Comparison of ENCODE assay signal across 27 mouse cellular contexts in genomic region chr11:114854581-114854980, GRCm38 (mm10). TPM values are rescaled to one million over a fixed set of nuclear protein-coding genes. Genes with fewer than 3 reads are reported as not detected.
DNase-seq lines count a peak whose midpoint lies in the region; ATAC-seq and TF ChIP-seq lines count a peak whose summit lies in the region.
"Had no signal": no experiment of that assay in that cellular context is flagged by ENCODE, and none has a peak within 500 bp of the region (broad histone marks: within the 10 kb centered on the region; RNA-seq: fewer than 3 reads in every experiment).

No protein-coding gene starts in this region.

- H3K9ac ChIP-seq in liver, postnatal 0 days (replicated peaks): no peak overlapping the region
- no peak overlapping the region for H3K9ac ChIP-seq in liver, embryonic 12.5 days
- H3K9ac ChIP-seq: embryonic facial prominence, embryonic 13.5 days; forebrain, embryonic 13.5 days; limb, embryonic 15.5 days; neural tube, embryonic 13.5 days had no signal

- H3K27ac ChIP-seq in kidney, adult 2 months (ENCODE audit: insufficient read depth, low read depth, low read length): peak overlapping the region; percentile 99
- no peak overlapping the region for H3K27ac ChIP-seq in liver, postnatal 0 days (ENCODE audit: low read depth)
- no peak overlapping the region for H3K27ac ChIP-seq in liver, embryonic 12.5 days
- H3K27ac ChIP-seq: embryonic facial prominence, embryonic 13.5 days; forebrain, embryonic 13.5 days; hindbrain, postnatal 0 days; limb, embryonic 15.5 days; neural tube, embryonic 13.5 days had no signal

- peaks cover 21% of the 10 kb centered on the region for H3K4me1 ChIP-seq in kidney, adult 2 months (ENCODE audit: control insufficient read depth, insufficient read depth, low read length)
- H3K4me1 ChIP-seq in liver, postnatal 0 days (ENCODE audit: insufficient read depth): peaks cover 18% of the 10 kb centered on the region
- H3K4me1 ChIP-seq in liver, embryonic 12.5 days: peaks cover 44% of the 10 kb centered on the region

- no peaks in the 10 kb centered on the region; the same call in 1 of the 2 replicates for H3K36me3 ChIP-seq in kidney, adult 2 months (ENCODE audit: control insufficient read depth, insufficient read depth, low read length)
- no peaks in the 10 kb centered on the region for H3K36me3 ChIP-seq in liver, postnatal 0 days (replicated peaks; ENCODE audit: insufficient read depth, low read length)
- no peaks in the 10 kb centered on the region for H3K36me3 ChIP-seq in liver, embryonic 12.5 days
- no peaks in the 10 kb centered on the region for H3K36me3 ChIP-seq in myocyte (ENCODE audit: control insufficient read depth, insufficient read depth)
- H3K36me3 ChIP-seq: neural tube, embryonic 13.5 days had no signal

- peak overlapping the region; percentile 19; the same call in 1 of the 2 replicates for H3K4me3 ChIP-seq in kidney, adult 2 months (ENCODE audit: insufficient read depth, low read depth, low read length)
- H3K4me3 ChIP-seq in liver, postnatal 0 days (ENCODE audit: low read depth, low read length): no peak overlapping the region
- H3K4me3 ChIP-seq in liver, embryonic 12.5 days: no peak overlapping the region
- H3K4me3 ChIP-seq in myocyte: peak overlapping the region; percentile 57
- H3K4me3 ChIP-seq: embryonic facial prominence, embryonic 13.5 days; forebrain, embryonic 13.5 days; limb, embryonic 15.5 days; neural tube, embryonic 13.5 days had no signal

- TF ChIP-seq EP300 in liver, postnatal 0 days (IDR thresholded peaks at IDR 0.05; ENCODE audit: low read depth): no peak

- H3K79me2 ChIP-seq in myocyte (ENCODE audit: control insufficient read depth, insufficient read depth): peaks cover 9% of the 10 kb centered on the region

- H3ac ChIP-seq in myocyte (ENCODE audit: control insufficient read depth, insufficient read length): no peak overlapping the region

- WGBS in kidney, adult 2 months: 19% methylated on average over 6 of the region's 6 CpGs
- 54% methylated on average over 6 of the region's 6 CpGs for WGBS in liver, postnatal 0 days (ENCODE audit: insufficient replicate concordance)
- 53% methylated on average over 6 of the region's 6 CpGs for WGBS in liver, embryonic 12.5 days (ENCODE audit: insufficient replicate concordance)

- no peaks in the 10 kb centered on the region for H3K27me3 ChIP-seq in kidney, adult 2 months (replicated peaks; ENCODE audit: control insufficient read depth, insufficient read depth, low read length)
- peaks cover 27% of the 10 kb centered on the region for H3K27me3 ChIP-seq in liver, postnatal 0 days (ENCODE audit: insufficient read depth, low read length)
- H3K27me3 ChIP-seq in liver, embryonic 12.5 days (replicated peaks): peaks cover 59% of the 10 kb centered on the region
- peaks cover 5% of the 10 kb centered on the region for H3K27me3 ChIP-seq in myocyte (ENCODE audit: control insufficient read depth, insufficient read depth, insufficient read length)
- H3K27me3 ChIP-seq: embryonic facial prominence, embryonic 13.5 days; limb, embryonic 15.5 days had no signal

- H3K9me3 ChIP-seq in liver, postnatal 0 days (ENCODE audit: low read length): no peaks in the 10 kb centered on the region
- H3K9me3 ChIP-seq in liver, embryonic 12.5 days (replicated peaks): no peaks in the 10 kb centered on the region
- H3K9me3 ChIP-seq: embryonic facial prominence, embryonic 13.5 days; forebrain, embryonic 13.5 days; limb, embryonic 15.5 days; neural tube, embryonic 13.5 days had no signal

- TF ChIP-seq CTCF in kidney, adult 2 months (conservative IDR thresholded peaks at IDR 0.05; ENCODE audit: insufficient read depth, insufficient read length, low read depth, low read length): no peak
- no peak for TF ChIP-seq CTCF in liver, postnatal 0 days (IDR thresholded peaks at IDR 0.05; ENCODE audit: low read depth)

- ATAC-seq in liver, postnatal 0 days: no peak
- ATAC-seq in liver, embryonic 12.5 days: no peak
- ATAC-seq: activated CD4-positive, CD25-positive, alpha-beta regulatory T cell, adult 4 months; forebrain, embryonic 13.5 days; hindbrain, postnatal 0 days; intestine, embryonic 16.5 days had no signal

- TF ChIP-seq POLR2A in kidney, adult 2 months (IDR thresholded peaks at IDR 0.05; ENCODE audit: low read depth, low read length): no peak
- TF ChIP-seq POLR2A in myocyte (IDR thresholded peaks at IDR 0.05; ENCODE audit: insufficient read length, low read depth): no peak

- DNase-seq in cerebellum, adult 11-12 months: peak; percentile 47
- no peak for DNase-seq in cerebellum, postnatal 10 days
- peak; percentile 50 for DNase-seq in kidney, adult 2 months
- DNase-seq in kidney, adult 11 months: no peak
- DNase-seq in liver, postnatal 0 days: no peak
- DNase-seq: adrenal gland, adult 8-10 months; layer of hippocampus, adult 9-11 months; lung, adult 18-20 months; lung, postnatal 14 days; midbrain, embryonic 14.5 days; retina, postnatal 1 day; right cerebral cortex, postnatal 25 days; spleen, adult 18-20 months; thymus, postnatal 36 days had no signal

- peak overlapping the region; percentile 26; the same call in 1 of the 2 replicates for H3K4me2 ChIP-seq in liver, postnatal 0 days (ENCODE audit: low read depth, low read length)
- no peak overlapping the region for H3K4me2 ChIP-seq in liver, embryonic 12.5 days
- peak overlapping the region; percentile 95 for H3K4me2 ChIP-seq in myocyte (ENCODE audit: low read depth)
- H3K4me2 ChIP-seq: forebrain, embryonic 13.5 days; heart, embryonic 11.5 days; neural tube, embryonic 13.5 days had no signal

TF ChIP-seq in myocyte, 11 proteins besides CTCF, POLR2A, EP300 and RAD21:
- no peak for TF ChIP-seq E2F4 (IDR thresholded peaks at IDR 0.05; ENCODE audit: insufficient read depth)
- TF ChIP-seq MYOD1 (IDR thresholded peaks at IDR 0.05; ENCODE audit: control insufficient read depth in 1 of 3, insufficient read length in 2 of 3, low read depth in 2 of 3): no peak
- TF ChIP-seq USF1 (IDR thresholded peaks at IDR 0.05; ENCODE audit: low read depth): no peak
- TF ChIP-seq CEBPB (IDR thresholded peaks at IDR 0.05; ENCODE audit: insufficient read depth, poor library complexity, severe bottlenecking): no peak
- no peak for TF ChIP-seq MAX (IDR thresholded peaks at IDR 0.05; ENCODE audit: low read depth)
- TF ChIP-seq TCF12 (IDR thresholded peaks at IDR 0.05; ENCODE audit: insufficient read depth, poor library complexity, severe bottlenecking): no peak
- no peak for TF ChIP-seq SRF (IDR thresholded peaks at IDR 0.05; ENCODE audit: control insufficient read depth, insufficient read length, low read depth)
- no peak for TF ChIP-seq TCF3 (IDR thresholded peaks at IDR 0.05; ENCODE audit: insufficient read length, low read depth)
- TF ChIP-seq MYOG (IDR thresholded peaks at IDR 0.05; ENCODE audit: control insufficient read depth in 1 of 3, insufficient read depth in 1 of 3, insufficient read length in 2 of 3, low read depth in 2 of 3): no peak
- no peak for TF ChIP-seq REST (IDR thresholded peaks at IDR 0.05; ENCODE audit: insufficient read depth, insufficient read length)
- no peak for TF ChIP-seq POLR2AphosphoS2 (IDR thresholded peaks at IDR 0.05; ENCODE audit: insufficient read length, low read depth)

RNA-seq across cellular contexts. Expression of gene Gprc5c, which starts 3.6 kb away (rescaled TPM):
- 241 and 285 TPM in 2 replicates for polyA plus RNA-seq in kidney, adult 2 months (2012; rRNA removed)
- polyA plus RNA-seq in liver, postnatal 0 days (2015; fragmentation: Nextera tagmentation; extraction: Ambion mirVana): 23.2 and 24.9 TPM in 2 replicates
- 14.3 TPM in 2 replicates for polyA plus RNA-seq in liver, embryonic 12.5 days (2016; fragmentation: Nextera tagmentation; extraction: Ambion mirVana)
- 172 TPM for polyA plus RNA-seq in myocyte (2012; fragmentation: generic; extraction: Trizol)

RNA-seq across cellular contexts. Expression of gene Cd300a, which starts 35.3 kb away (rescaled TPM):
- polyA plus RNA-seq in kidney, adult 2 months (2012; rRNA removed): 0.61 and 0.91 TPM in 2 replicates
- 7.7 and 9.7 TPM in 2 replicates for polyA plus RNA-seq in liver, postnatal 0 days (2015; fragmentation: Nextera tagmentation; extraction: Ambion mirVana)
- 3.7 and 4.6 TPM in 2 replicates for polyA plus RNA-seq in liver, embryonic 12.5 days (2016; fragmentation: Nextera tagmentation; extraction: Ambion mirVana)
- 0.40 TPM for polyA plus RNA-seq in myocyte (2012; fragmentation: generic; extraction: Trizol)

RNA-seq across cellular contexts. Expression of gene Gpr142, which starts 55.9 kb away (rescaled TPM):
- polyA plus RNA-seq in kidney, adult 2 months (2012; rRNA removed): not detected in 2 replicates
- not detected in 2 replicates for polyA plus RNA-seq in liver, postnatal 0 days (2015; fragmentation: Nextera tagmentation; extraction: Ambion mirVana)
- not detected in 2 replicates for polyA plus RNA-seq in liver, embryonic 12.5 days (2016; fragmentation: Nextera tagmentation; extraction: Ambion mirVana)
- polyA plus RNA-seq in myocyte (2012; fragmentation: generic; extraction: Trizol): 0.07 TPM
- polyA plus RNA-seq: activated CD4-positive, CD25-positive, alpha-beta regulatory T cell, adult 4 months; embryonic facial prominence, embryonic 13.5 days; forebrain, embryonic 13.5 days; heart, embryonic 11.5 days; heart, postnatal 0 days; hindbrain, postnatal 0 days; large intestine, adult 2 months; limb, embryonic 15.5 days; midbrain, embryonic 14.5 days; neural tube, embryonic 13.5 days; testis, adult 2 months had no signal

RNA-seq across cellular contexts. Expression of gene Btbd17, which starts 58.8 kb away (rescaled TPM):
- 0.12 and 0.13 TPM in 2 replicates for polyA plus RNA-seq in kidney, adult 2 months (2012; rRNA removed)
- polyA plus RNA-seq in liver, postnatal 0 days (2015; fragmentation: Nextera tagmentation; extraction: Ambion mirVana): not detected in 2 replicates
- not detected in 2 replicates for polyA plus RNA-seq in liver, embryonic 12.5 days (2016; fragmentation: Nextera tagmentation; extraction: Ambion mirVana)
- 34.0 TPM for polyA plus RNA-seq in myocyte (2012; fragmentation: generic; extraction: Trizol)
- polyA plus RNA-seq: activated CD4-positive, CD25-positive, alpha-beta regulatory T cell, adult 4 months had no signal

Comparison
In these comparisons a context has a peak if more than half of its experiments do, and no peak if none do; other contexts are left out.
1. DNase-seq: peak in cerebellum, adult 11-12 months (single experiment) and kidney, adult 2 months (single experiment); none in cerebellum, postnatal 10 days (0 of 2), kidney, adult 11 months (single experiment) and liver, postnatal 0 days (single experiment).
2. H3K4me3 ChIP-seq: peak in kidney, adult 2 months (single experiment) and myocyte (single experiment); none in liver, postnatal 0 days (single experiment) and liver, embryonic 12.5 days (single experiment).